Mouse (Mus musculus) brain, embryonic 14.5 days (tissue): ENCODE measurements around the gene Dnajc1. TPM values are rescaled to one million over a fixed set of nuclear protein-coding genes. Genes with fewer than 3 reads are reported as not detected.

Source experiments
- DNase-seq: peaks from one replicate; pipeline ENCODE4 v3.0.0-alpha.2; 2011; ENCODE audit warnings: low read depth
- CTCF ChIP-seq: fragments of 200-500 bp; IDR thresholded peaks from 2 replicates; pipeline ENCODE4 v1.5.1; 2012; ENCODE audit warnings: inconsistent platforms, mild to moderate bottlenecking, moderate library complexity, borderline replicate concordance; ENCODE audit not compliant: insufficient read depth, insufficient read length; ENCODE audit errors: extremely low read depth
- POLR2A ChIP-seq: fragments of 200-500 bp; IDR thresholded peaks from 2 replicates; pipeline ENCODE4 v1.6.1; 2012; ENCODE audit warnings: mild to moderate bottlenecking, inconsistent platforms, borderline replicate concordance; ENCODE audit not compliant: poor library complexity, insufficient read depth, insufficient read length, severe bottlenecking; ENCODE audit errors: extremely low read depth
- polyA plus RNA-seq: library from polyadenylated mRNA; depleted of rRNA; stranded (reverse); fragments of >200 nt; gene quantifications from 2 replicates; pipeline ENCODE4 v1.2.3, GENCODE M21; 2012

The Dnajc1 gene
- polyA plus RNA-seq, 1 experiment, result 12.0 TPM

GRCm38 (mm10) chr2:18188367-18188766 lies 204.3 kb downstream of the Dnajc1 start:
- DNase-seq, result no peak
- TF ChIP-seq CTCF (no peak), POLR2A (no peak)

DNA sequence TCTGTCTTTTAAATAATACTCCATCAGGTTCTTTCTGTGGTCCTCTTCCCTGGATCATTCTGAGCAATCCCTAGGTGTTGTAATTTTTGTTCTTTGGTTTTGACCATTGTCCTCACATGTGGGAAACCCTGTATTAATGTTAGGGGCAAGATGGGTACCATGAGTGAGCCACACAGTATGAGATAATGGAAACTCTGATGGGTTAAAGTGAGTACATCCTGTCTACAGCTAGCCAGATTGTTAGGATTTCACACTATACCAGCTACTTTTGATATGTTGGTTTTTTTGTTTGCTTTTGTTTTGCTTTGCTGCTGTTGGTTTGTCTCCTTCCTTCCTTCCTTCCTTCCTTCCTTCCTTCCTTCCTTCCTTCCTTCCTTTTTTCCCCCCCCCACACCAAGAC lies 209.6 kb downstream of the Dnajc1 start:
- DNase-seq, result no peak
- TF ChIP-seq POLR2A (no peak), CTCF (no peak)

GRCm38 (mm10) chr2:18181631-18182030 lies 211.0 kb downstream of the Dnajc1 start:
- DNase-seq, result no peak
- TF ChIP-seq CTCF (no peak), POLR2A (no peak)

DNA sequence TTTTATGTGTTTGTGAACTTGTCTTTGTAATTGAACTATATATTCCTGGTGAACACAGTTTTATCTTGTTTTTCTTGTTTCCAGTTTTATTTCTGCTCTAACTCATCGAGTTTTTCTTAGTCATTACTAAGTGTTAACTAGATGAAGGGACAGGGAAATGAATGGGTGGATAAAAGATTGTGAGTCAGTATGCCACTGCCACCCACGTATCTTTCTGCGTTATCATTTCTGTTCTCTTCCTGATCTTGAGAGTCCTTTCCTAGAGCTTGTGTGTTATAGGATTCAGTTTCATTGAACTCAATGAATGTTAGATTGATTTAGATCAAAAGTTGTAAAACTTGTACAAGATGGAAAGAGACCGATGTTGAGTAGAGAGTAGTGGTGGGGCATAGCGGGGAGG lies 212.3 kb downstream of the Dnajc1 start:
- TF ChIP-seq CTCF, result no peak
- no peak for TF ChIP-seq POLR2A
- DNase-seq, result no peak

DNA sequence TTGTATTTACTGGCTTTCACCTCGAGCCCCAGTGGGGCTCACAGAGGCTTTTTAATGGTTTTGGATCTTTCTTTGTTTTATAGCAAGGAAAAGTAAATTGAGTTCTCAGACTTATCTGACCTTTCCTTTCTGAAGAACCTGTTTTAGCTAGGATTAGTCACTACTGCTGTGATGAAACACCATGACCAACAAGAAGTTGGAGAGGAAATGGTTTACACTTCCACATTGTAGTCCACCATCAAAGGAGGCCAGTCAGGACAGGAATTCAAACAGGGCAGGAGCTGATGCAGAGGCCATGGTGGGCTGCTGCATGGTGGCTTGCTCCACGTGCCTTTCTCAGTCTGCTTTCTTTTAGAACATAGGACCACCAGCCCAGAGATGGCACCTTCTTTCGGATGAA lies 216.4 kb downstream of the Dnajc1 start:
- no peak for TF ChIP-seq CTCF
- no peak for TF ChIP-seq POLR2A
- DNase-seq, result no peak

DNA sequence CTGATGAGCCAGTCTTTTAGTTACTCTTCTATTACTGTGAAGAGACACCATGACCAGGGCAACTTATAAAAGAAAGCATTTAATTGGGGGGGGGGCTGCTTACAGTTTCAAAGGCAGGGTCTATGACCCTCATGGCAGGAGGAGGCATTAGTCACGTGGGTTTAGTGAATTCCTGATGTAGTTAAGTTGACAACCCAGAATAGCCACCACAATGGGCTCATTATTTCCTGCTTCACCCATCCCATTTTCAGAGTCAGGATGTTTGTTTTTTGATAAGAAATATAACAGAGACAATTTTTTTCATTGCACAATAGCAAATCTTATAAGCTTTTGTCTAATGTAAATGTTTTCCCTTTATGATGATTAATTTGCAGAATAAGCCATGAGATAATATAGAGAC lies 217.4 kb downstream of the Dnajc1 start:
- no peak for DNase-seq
- TF ChIP-seq POLR2A (no peak), CTCF (no peak)

- TF ChIP-seq CTCF (no peak), POLR2A (no peak)
Observed at GRCm38 (mm10) chr2:18169174-18169948, 223.3 kb downstream of the Dnajc1 start.

GRCm38 (mm10) chr2:18165511-18165910 lies 227.1 kb downstream of the Dnajc1 start:
- TF ChIP-seq CTCF (no peak), POLR2A (no peak)
- no peak for DNase-seq

More at GRCm38 (mm10) chr2:18169174-18169948, 223.3 kb downstream of the Dnajc1 start:
- no peak for DNase-seq

GRCm38 (mm10) chr2:18160992-18161391 lies 231.6 kb downstream of the Dnajc1 start:
- DNase-seq, result peak; percentile 52
- TF ChIP-seq CTCF (no peak), POLR2A (no peak)

GRCm38 (mm10) chr2:18159426-18159825 lies 233.2 kb downstream of the Dnajc1 start:
- TF ChIP-seq CTCF (no peak), POLR2A (no peak)
- no peak for DNase-seq

DNA sequence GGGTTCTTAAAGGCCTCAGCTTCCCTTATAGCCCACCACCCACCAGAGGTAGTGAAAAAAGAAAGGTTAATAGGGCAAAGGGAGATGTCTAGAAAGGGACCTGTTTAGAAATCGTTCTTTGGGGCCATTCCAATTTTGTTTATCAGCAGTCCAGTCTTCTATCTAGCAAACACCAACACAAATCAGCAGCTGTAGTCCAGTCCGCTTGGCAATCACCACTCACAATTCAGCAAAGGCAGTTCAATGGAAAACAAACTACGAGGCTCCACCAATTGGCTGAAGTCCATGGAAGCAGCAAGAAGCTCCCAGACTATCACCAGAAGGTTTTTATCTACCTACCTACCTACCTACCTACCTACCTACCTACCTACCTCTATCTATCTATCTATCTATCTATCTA lies 236.5 kb downstream of the Dnajc1 start:
- TF ChIP-seq POLR2A (no peak), CTCF (no peak)
- DNase-seq, result no peak
